ENCODE assay signal across 28 mouse cellular contexts in genomic region chr9:32648286-32648685, GRCm38 (mm10). TPM values are rescaled to one million over a fixed set of nuclear protein-coding genes. Genes with fewer than 3 reads are reported as not detected.
DNase-seq lines count a peak whose midpoint lies in the region; ATAC-seq and TF ChIP-seq lines count a peak whose summit lies in the region.
"Had no signal": no experiment of that assay in that cellular context is flagged by ENCODE, and none has a peak within 500 bp of the region (broad histone marks: within the 10 kb centered on the region; RNA-seq: fewer than 3 reads in every experiment).

No protein-coding gene starts in this region.

- peaks cover 39% of the 10 kb centered on the region for H3K4me1 ChIP-seq in kidney, embryonic 15.5 days
- peaks cover 39% of the 10 kb centered on the region for H3K4me1 ChIP-seq in lung, embryonic 14.5 days (ENCODE audit: insufficient read depth)
- H3K4me1 ChIP-seq in brown adipose tissue, adult 24 weeks (ENCODE audit: control insufficient read depth, insufficient read depth, insufficient read length, low read length): peaks cover 34% of the 10 kb centered on the region
- H3K4me1 ChIP-seq: forebrain, embryonic 13.5 days; neural tube, embryonic 12.5 days had no signal

- H3K4me3 ChIP-seq in kidney, embryonic 15.5 days (replicated peaks): no peak overlapping the region
- H3K4me3 ChIP-seq in lung, embryonic 14.5 days (ENCODE audit: low read depth, low read length): no peak overlapping the region
- H3K4me3 ChIP-seq in brown adipose tissue, adult 24 weeks (ENCODE audit: insufficient read depth, low read depth, low read length): no peak overlapping the region
- H3K4me3 ChIP-seq: forebrain, embryonic 13.5 days; heart, embryonic 15.5 days; neural tube, embryonic 12.5 days had no signal

- H3K36me3 ChIP-seq in kidney, embryonic 15.5 days: no peaks in the 10 kb centered on the region
- H3K36me3 ChIP-seq in lung, embryonic 14.5 days (ENCODE audit: insufficient read depth): no peaks in the 10 kb centered on the region
- H3K36me3 ChIP-seq: G1E; heart, embryonic 15.5 days; neural tube, embryonic 12.5 days had no signal

- H3K4me2 ChIP-seq in kidney, embryonic 15.5 days: no peak overlapping the region
- 0 out of 2 replicates have a peak overlapping the region, but pooled peaks have one; percentile 4 for H3K4me2 ChIP-seq in lung, embryonic 14.5 days
- H3K4me2 ChIP-seq: forebrain, embryonic 13.5 days; heart, embryonic 15.5 days; hindbrain, embryonic 14.5 days; midbrain, embryonic 11.5 days; neural tube, embryonic 12.5 days had no signal

- DNase-seq in heart, adult 11 months: peak; percentile 73
- DNase-seq in heart, postnatal 10 days: no peak
- DNase-seq in kidney, postnatal 25 days: no peak
- peak; percentile 46 for DNase-seq in lung, embryonic 14.5 days
- DNase-seq in lung, postnatal 25 days (ENCODE audit: low spot score): no peak
- DNase-seq: adrenal gland, postnatal 10 days; cerebellum, adult 11 months; cerebellum, adult 9-10 months; cerebellum, postnatal 36 days; gastrocnemius, postnatal 25 days; heart, adult 18-20 months; layer of hippocampus, postnatal 36 days; left cerebral cortex, postnatal 4 days; lung, postnatal 14 days; right cerebral cortex, adult 18-20 months; spleen, adult 18-20 months; thymus, postnatal 4 days had no signal

- H3K27me3 ChIP-seq in kidney, embryonic 15.5 days: no peaks in the 10 kb centered on the region
- H3K27me3 ChIP-seq in lung, embryonic 14.5 days (ENCODE audit: insufficient read depth, low read length): no peaks in the 10 kb centered on the region
- H3K27me3 ChIP-seq: heart, embryonic 15.5 days had no signal

- no peak for TF ChIP-seq CTCF in lung, embryonic 14.5 days (IDR thresholded peaks at IDR 0.05; ENCODE audit: low read depth)

- intact Hi-C loops in heart, postnatal 10 days (cut with DNase I): no loop called here

- no peak overlapping the region for H3K9ac ChIP-seq in kidney, embryonic 15.5 days
- no peak overlapping the region for H3K9ac ChIP-seq in lung, embryonic 14.5 days
- H3K9ac ChIP-seq: forebrain, embryonic 13.5 days; heart, embryonic 15.5 days; hindbrain, embryonic 14.5 days; liver, embryonic 14.5 days; neural tube, embryonic 12.5 days had no signal

- ATAC-seq in kidney, embryonic 15.5 days (replicated peaks; ENCODE audit: low FRiP score): no peak
- ATAC-seq in lung, embryonic 14.5 days (ENCODE audit: insufficient read depth): no peak
- ATAC-seq: forebrain, embryonic 13.5 days; intestine, postnatal 0 days; midbrain, embryonic 16.5 days had no signal

- H3K9me3 ChIP-seq in kidney, embryonic 15.5 days (replicated peaks): no peaks in the 10 kb centered on the region
- H3K9me3 ChIP-seq in lung, embryonic 14.5 days (ENCODE audit: low read depth, low read length): no peaks in the 10 kb centered on the region
- H3K9me3 ChIP-seq: forebrain, embryonic 13.5 days; G1E; heart, embryonic 15.5 days; neural tube, embryonic 12.5 days had no signal

- H3K27ac ChIP-seq in kidney, embryonic 15.5 days: peak overlapping the region; percentile 90
- H3K27ac ChIP-seq in lung, embryonic 14.5 days (ENCODE audit: low read depth): peak overlapping the region; percentile 83
- H3K27ac ChIP-seq in brown adipose tissue, adult 24 weeks (replicated peaks; ENCODE audit: low read depth, low read length): peak overlapping the region; percentile 71
- H3K27ac ChIP-seq: forebrain, embryonic 13.5 days; hindbrain, embryonic 14.5 days; liver, embryonic 14.5 days; neural tube, embryonic 12.5 days had no signal

- 53% methylated on average over 5 of the region's 5 CpGs for WGBS in kidney, embryonic 15.5 days
- 25% methylated on average over 5 of the region's 5 CpGs for WGBS in lung, embryonic 14.5 days

RNA-seq across cellular contexts. Expression of gene Ets1, which starts 12.3 kb away (rescaled TPM):
- total RNA-seq in heart, postnatal 10 days (2021): 100 to 1,000 TPM; 119 to 154 TPM
- 66.0 and 68.4 TPM in 2 replicates for polyA plus RNA-seq in kidney, embryonic 15.5 days (2015; fragmentation: Nextera tagmentation; extraction: Ambion mirVana)
- polyA plus RNA-seq in lung, embryonic 14.5 days (2014; fragmentation: Nextera tagmentation; extraction: Ambion mirVana): 79.2 and 87.6 TPM in 2 replicates
- 13.4 and 18.7 TPM in 2 replicates for polyA plus RNA-seq in brown adipose tissue, adult 24 weeks (2012; ENCODE audit: insufficient read depth, insufficient read length, missing spikeins)
- polyA plus RNA-seq: G1E had no signal

Comparison
In these comparisons a context has a peak if more than half of its experiments do, and no peak if none do; other contexts are left out.
1. DNase-seq: peak in heart, adult 11 months (single experiment) and lung, embryonic 14.5 days (single experiment); none in heart, postnatal 10 days (0 of 2), kidney, postnatal 25 days (0 of 2) and lung, postnatal 25 days (single experiment).
2. Peak in every context shown above with its lines, with median percentiles within 50 percentile points of each other: H3K27ac ChIP-seq.